Mouse (Mus musculus) frontal cortex, postnatal 10 days (tissue): ENCODE measurements around the gene Gas6.

Experiments used
- DNase-seq, 2 experiments: peaks; one replicate each; pipeline ENCODE4 v3.0.0; 2022; ENCODE audit warnings: low spot score in 2 of 2, mixed read lengths in 1 of 2

Gene Gas6

GRCm38 (mm10) chr8:13493858-13494631 is at the start of gene Gas6:
TSS of gene Gas6 (minus strand) at chr8:13494490.
- DNase-seq, result peak in 1 of 2 experiments; percentile 65

DNA sequence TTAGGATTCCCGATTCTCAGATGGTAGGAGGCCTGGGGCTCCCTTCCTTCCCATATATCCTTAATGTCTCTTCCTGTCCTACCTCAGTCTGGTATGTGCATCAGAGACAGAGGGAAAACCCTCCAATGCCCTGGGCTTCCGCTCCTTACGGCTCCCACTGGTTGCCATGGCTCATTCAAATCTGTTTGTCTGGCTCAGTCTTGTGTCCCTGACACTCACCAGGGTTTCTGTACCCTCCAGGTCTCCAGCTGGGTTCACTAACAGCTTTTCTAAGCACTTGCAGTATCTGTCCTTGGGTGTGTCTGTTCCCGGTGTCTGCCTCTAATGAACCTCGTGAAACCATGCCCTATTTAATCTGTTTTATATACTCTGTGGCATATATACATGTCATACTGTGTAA is 47.2 kb upstream of the Gas6 start:
- DNase-seq, result no peak

DNA sequence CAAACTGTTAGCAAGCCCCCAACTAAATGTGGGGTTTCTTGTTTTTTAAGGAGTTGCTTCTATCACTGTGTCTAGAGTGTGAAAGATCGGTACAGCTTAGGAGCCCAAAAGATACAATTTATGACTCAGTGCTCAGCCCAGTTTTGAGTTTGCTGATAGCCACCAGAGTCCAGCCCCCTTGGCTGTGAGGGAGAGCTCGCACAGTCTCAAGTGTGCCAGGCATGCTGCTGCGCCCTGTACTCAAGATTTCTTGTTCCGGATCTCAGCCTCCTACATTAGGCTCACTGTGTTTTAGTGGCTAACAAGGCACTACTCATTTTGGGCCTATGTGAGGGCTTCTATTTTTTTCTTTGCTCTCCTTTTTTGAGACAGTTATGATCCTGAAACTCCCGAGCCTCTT is 45.8 kb upstream of the Gas6 start:
- no peak for DNase-seq

DNA sequence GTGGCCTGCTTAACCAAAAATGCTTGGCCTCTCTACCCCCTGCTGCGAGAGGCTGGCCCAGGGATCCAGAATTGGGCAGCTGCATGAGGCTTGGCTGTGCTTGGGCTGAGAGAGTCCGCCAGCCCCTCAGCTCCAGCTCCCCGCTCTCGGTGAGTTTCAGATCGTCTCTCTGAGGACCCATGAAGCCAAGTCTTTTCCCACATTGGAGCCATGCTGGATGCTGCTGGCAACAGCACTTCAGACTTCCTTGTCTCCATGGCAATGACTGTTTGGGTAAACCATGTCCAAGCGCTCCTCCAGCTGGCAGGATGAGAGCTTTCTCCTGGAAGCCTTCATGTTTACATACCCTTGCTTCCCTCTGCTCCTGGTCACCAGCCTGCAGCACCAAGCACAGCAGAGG is 44.5 kb upstream of the Gas6 start:
- peak; percentile 51 to 61 for DNase-seq

DNA sequence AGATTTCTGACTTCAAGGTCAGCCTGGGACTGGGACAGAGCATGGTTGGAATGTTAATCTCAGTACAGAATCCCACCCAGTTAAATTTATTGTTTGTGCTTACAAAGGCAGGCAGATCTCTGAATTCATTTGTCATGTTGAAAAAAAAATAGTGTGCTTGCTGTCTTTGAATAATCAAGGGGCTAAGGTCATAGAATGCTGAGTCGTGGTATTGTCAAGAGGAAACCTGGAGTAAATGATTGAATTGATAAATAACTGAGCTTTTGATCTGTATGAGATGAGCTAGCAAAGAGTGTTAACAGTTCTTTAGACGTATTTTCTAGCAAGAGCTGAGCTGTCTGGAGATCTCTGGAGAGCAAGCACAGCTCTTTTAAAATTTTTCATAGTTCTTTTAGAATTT is 42.8 kb upstream of the Gas6 start:
- no peak for DNase-seq

- no peak for DNase-seq
Observed at GRCm38 (mm10) chr8:13533123-13533522, 38.8 kb upstream of the Gas6 start.

GRCm38 (mm10) chr8:13531602-13532171 is 37.4 kb upstream of the Gas6 start:
- no peak for DNase-seq

DNA sequence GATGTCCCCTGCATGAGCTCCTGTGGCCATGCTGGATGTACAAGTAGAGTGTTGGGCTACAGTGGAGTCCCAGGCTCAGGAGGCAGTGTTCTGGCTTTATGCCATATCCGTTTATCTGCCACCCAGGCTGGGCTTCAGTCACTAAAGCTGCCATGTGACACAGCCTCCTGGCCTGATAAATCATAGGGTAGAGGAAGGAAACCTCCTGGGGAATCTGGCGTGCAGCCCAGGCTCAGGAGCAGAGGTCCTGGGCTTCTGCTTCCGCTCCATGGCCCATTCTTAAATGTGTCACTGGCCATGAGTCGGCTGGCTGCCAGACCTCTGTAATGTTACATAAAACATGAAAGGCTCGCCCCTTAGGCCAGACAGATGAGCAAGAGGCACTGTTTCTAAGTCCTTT is 36.7 kb upstream of the Gas6 start:
- DNase-seq, result peak; percentile 74 to 82

DNA sequence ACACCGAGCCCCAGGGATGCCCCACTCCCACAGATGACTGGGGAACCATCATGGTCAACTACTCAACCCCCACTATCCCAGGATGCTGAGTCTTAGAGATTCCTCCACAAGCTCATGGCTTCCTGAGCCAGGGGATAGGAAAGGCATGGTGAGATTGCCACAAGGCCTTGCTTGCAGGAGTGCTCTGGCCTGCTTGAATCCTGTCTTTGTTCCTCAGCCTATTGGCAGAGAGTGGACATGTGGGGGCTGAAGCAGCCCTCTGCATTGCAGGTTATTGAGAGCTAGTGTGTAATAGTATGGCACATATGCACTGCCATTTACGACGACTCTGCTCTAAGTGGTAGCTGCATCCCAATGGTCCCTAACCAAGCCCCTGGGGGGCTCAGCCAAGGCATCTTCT is 36.1 kb upstream of the Gas6 start:
- no peak for DNase-seq

GRCm38 (mm10) chr8:13529891-13530316 is 35.6 kb upstream of the Gas6 start:
- peak; percentile 72 to 73 for DNase-seq

DNA sequence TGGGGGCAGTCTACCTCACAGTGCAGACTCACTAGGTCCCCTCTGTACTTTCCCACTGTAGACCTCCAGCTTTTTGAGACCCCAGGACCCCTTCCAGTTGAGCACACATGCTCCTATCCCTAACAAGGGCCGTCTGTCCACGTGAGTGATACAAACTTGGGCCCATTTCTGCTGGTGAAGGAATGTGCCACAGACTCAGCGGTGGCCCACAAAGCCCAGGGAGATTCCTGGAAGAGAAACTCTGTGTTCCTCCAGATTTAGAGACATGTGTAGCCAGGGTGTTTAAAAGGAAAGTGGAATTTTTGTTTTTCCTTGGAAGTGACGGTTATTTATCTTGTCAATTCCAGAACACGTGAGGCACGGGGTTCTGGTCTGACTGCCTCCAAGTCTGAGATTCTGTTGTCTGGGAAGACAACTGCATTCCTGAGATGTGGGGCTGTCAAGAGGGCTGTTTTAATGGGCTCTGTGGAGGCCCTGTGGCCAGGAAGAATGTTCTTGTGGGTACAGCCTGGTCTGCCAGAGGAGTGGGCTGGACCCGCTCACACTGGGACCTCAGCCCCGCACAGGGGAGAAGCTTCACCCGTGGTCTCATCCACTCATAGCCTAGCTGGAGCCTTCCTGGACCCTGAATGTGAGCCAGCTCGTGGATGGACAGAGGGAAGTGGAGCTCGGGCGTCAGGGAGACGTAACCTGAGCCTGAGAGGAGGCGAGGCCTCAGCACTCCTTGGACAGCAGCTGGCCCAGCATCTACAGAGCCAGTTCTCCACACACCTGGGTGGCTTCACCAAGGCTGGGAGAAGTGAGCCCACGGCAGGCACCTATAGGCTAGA is 34.9 kb upstream of the Gas6 start:
- DNase-seq, result no peak

DNA sequence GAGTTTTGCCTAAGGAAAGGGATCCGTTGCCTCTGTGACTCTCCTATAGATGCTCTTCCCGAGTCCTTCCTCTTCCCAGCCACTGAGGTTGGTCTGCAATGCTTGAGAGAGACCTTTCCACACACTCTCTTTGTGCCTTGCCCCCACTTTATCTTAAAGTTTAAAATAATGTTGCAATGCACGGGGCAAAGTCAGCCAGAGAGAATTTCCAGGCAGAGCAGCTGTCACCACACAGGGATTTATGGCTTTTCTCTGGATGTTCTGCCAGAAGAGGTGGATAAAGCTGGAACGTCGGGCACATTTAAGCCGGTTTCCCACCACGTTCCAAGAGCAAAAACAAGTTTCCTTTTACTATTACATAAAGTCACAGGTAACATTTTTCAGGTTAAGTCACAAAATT is 27.1 kb upstream of the Gas6 start:
- DNase-seq, result no peak

DNA sequence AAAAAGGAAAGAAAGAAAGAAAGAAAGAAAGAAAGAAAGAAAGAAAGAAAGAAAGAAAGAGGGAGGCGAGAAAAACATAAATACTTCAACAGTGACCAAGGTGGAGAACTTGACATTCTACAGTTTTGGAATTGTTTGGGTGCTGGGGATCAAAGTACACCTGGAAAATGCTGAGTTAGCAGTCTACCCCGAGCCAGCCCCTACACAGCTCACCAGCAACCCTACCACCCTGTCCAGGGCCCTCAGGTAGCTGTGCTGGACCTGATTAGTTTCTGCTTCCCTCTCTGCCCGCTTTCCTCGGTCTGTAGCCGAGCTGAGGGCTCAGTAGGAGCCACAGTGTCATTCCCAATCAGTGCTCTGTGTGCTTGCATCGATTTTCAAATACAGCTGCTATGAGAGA is 26.1 kb upstream of the Gas6 start:
- DNase-seq, result no peak

DNA sequence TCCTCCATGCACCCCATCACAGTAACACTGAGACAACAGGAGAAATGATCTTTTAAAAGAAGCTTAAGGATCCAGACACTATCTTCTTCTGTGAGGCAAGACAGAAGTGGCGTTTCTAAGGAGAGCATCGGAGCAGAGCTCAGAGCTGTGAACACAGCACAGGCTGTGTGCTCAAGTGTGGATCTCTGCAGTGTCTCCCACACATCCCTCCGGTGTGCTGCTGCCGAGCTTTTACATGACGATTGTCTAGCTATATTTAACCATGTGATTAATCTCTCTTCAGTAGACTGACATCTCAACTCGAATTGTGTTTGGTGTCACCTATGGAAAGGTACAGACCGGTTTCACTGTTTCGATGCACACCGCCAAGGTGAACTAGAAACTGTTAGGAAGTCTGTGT is 25.2 kb upstream of the Gas6 start:
- DNase-seq, result no peak

GRCm38 (mm10) chr8:13517284-13517781 is 23.0 kb upstream of the Gas6 start:
- DNase-seq, result no peak

GRCm38 (mm10) chr8:13516728-13517127 is 22.4 kb upstream of the Gas6 start:
- no peak for DNase-seq

GRCm38 (mm10) chr8:13516011-13516442 is 21.7 kb upstream of the Gas6 start:
- DNase-seq, result no peak

DNA sequence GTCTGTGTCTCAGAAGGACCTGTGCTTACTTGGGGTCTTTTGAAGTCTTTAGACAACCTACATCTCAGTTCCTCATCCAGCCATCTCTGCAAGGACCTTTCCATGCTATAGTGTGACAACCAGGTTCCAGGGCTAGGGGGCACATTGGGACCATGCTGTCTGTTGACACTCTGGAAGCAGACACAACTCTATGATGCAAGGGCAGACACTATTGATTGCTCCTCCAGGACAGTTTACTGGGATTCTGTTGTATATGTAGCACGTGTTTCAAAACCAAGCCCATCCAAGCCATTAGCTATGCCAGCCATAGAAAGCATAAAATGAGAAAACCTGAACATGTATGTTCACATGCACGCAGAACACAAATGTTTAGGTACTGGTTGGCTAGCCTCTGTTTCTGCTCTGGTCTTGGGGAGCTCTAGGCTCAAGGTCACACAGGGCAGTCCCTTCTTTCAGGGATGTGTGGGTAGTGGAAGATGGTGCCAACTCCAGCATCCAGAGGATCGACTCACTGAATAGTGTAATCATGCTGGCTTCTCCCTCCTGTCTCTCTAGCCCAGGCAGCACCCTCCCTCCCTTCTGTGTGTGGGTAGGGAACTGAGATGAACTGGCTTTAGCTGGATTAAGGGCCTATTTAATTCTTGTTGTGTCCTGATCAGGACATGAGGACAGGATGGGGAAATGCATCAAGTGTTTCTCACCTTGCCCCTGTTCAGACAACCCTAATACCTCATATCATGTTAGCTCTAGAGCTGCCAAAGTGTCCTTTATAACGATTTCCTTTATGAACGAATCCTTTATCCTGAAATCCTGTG is 19.5 kb upstream of the Gas6 start:
- DNase-seq, result no peak

GRCm38 (mm10) chr8:13512677-13513076 is 18.4 kb upstream of the Gas6 start:
- DNase-seq, result no peak

DNA sequence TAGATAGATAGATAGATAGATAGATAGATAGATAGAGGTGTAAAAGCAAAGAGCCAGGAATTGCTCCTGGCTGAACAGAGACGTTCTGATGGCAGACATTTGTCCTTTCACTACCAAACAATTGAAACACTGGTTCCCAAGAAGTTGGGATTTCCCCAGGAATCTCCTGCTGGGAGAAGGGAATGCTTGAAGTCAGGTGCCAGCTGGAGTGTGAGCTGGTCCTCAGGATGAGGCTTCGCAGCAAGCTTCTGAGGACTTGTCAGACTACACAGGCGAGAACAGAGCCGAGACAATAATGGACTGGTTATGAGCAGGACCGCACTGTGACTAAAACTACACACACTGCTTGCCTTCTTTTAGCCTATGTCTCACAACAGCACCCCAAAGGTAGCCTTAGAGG is 17.7 kb upstream of the Gas6 start:
- no peak for DNase-seq

DNA sequence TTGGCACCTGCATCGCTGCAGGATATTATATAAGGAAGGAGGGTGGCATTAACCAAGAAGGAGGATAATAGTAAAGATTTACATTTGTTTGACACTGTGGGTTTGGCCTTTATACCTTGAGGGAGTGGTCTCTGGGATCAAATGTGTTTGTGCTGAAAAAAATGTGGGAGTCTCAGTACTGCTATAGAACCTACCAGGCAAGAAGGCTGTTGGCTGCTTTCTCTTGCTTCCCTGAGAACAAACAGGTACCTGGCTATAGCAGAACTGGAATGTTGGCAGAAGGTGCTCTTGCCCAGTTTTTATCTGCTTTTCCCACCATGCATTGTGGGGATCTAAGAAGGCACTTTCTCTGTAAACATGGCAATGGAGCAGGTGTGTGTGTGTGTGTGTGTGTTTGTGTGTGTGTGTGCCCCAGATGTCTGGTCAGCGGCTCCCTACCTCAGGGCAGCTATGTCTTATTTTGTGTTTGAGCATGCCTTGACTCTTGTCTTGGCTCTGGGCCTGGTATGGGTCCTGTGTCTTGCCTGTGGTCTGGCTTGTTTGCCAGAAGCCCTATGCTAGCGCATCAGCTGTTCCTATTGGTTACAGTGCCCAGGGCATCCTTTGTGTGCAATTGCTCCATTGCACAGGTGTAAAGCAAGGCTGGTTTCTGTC is 13.1 kb upstream of the Gas6 start:
- DNase-seq, result no peak
